ENCODE assay signal across 8 mouse cellular contexts in genomic region chr11:106514446-106514845, GRCm38 (mm10). TPM values are rescaled to one million over a fixed set of nuclear protein-coding genes. Genes with fewer than 3 reads are reported as not detected.
DNase-seq lines count a peak whose midpoint lies in the region; ATAC-seq and TF ChIP-seq lines count a peak whose summit lies in the region.

No protein-coding gene starts in this region.

- H3K4me2 ChIP-seq in heart, embryonic 11.5 days = peak overlapping the region; percentile 16; the same call in 1 of the 2 replicates
- H3K4me2 ChIP-seq in embryonic facial prominence, embryonic 14.5 days (ENCODE audit: low read depth, low read length) = no peak overlapping the region
- no peak overlapping the region for H3K4me2 ChIP-seq in limb, embryonic 12.5 days

- no peak overlapping the region for H3K4me3 ChIP-seq in heart, embryonic 11.5 days (ENCODE audit: low read depth, low read length)
- H3K4me3 ChIP-seq in ES-E14 (ENCODE audit: insufficient read depth in 1 of 2, low read depth in 1 of 2, low read length in 2 of 2, poor library complexity in 1 of 2, severe bottlenecking in 1 of 2) = no peak overlapping the region
- H3K4me3 ChIP-seq in embryonic facial prominence, embryonic 14.5 days (ENCODE audit: low read depth, low read length) = no peak overlapping the region
- H3K4me3 ChIP-seq in limb, embryonic 12.5 days (replicated peaks) = no peak overlapping the region

- WGBS in heart, embryonic 11.5 days (ENCODE audit: insufficient replicate concordance) = 28% methylated on average over 5 of the region's 5 CpGs
- 33% methylated on average over 5 of the region's 5 CpGs for WGBS in embryonic facial prominence, embryonic 14.5 days
- WGBS in limb, embryonic 12.5 days = 37% methylated on average over 5 of the region's 5 CpGs

- H3K27ac ChIP-seq in heart, embryonic 11.5 days (ENCODE audit: low read depth, low read length) = 0 out of 2 replicates have a peak overlapping the region, but pooled peaks have one; percentile 29
- H3K27ac ChIP-seq in ES-E14 (ENCODE audit: insufficient read depth, low read depth, low read length, poor library complexity, severe bottlenecking) = no peak overlapping the region
- H3K27ac ChIP-seq in embryonic facial prominence, embryonic 14.5 days (replicated peaks; ENCODE audit: low read depth, low read length) = no peak overlapping the region
- peak overlapping the region; percentile 17; the same call in 1 of the 2 replicates for H3K27ac ChIP-seq in limb, embryonic 12.5 days

- in situ Hi-C loops in ES-E14 (cut with MboI; ENCODE audit: low sequenced_read_pairs in 2 of 2, unreplicated experiment in 2 of 2) = loop anchor here (10.0 to 25.0 kb wide), 2 partner anchors 223 to 240 kb away; partner anchors contain the start of genes Milr1 (in 1 of the 2) and Pecam1 (in 1 of the 2)

- H3K9ac ChIP-seq in heart, embryonic 11.5 days (ENCODE audit: low read depth, low read length) = no peak overlapping the region
- H3K9ac ChIP-seq in ES-E14 (ENCODE audit: insufficient read depth, low read depth, low read length, poor library complexity, severe bottlenecking) = 0 out of 2 replicates have a peak overlapping the region, but pooled peaks have one; percentile 4
- 0 out of 2 replicates have a peak overlapping the region, but pooled peaks have one; percentile 8 for H3K9ac ChIP-seq in embryonic facial prominence, embryonic 14.5 days (ENCODE audit: low read depth, low read length)
- H3K9ac ChIP-seq in limb, embryonic 12.5 days (replicated peaks) = peak overlapping the region; percentile 23; the same call in 1 of the 2 replicates

- intact Hi-C loops in heart, postnatal 10 days (cut with DNase I) = loop anchor here (5.0 kb wide), 1 partner anchor 228 kb away; no protein-coding TSS in a partner anchor

- peaks cover 20% of the 10 kb centered on the region for H3K4me1 ChIP-seq in heart, embryonic 11.5 days (ENCODE audit: control insufficient read depth, insufficient read depth, low read length)
- peaks cover 0 to 20% of the 10 kb centered on the region in 2 experiments; a peak in 2 of 4 replicates for H3K4me1 ChIP-seq in ES-E14 (ENCODE audit: control insufficient read depth in 2 of 2, insufficient read depth in 2 of 2, low read length in 2 of 2, poor library complexity in 1 of 2)
- H3K4me1 ChIP-seq in embryonic facial prominence, embryonic 14.5 days (ENCODE audit: control insufficient read depth, insufficient read depth, low read length) = peaks cover 17% of the 10 kb centered on the region
- H3K4me1 ChIP-seq in limb, embryonic 12.5 days (replicated peaks) = peaks cover 36% of the 10 kb centered on the region

- 0 out of 2 replicates have a peak, but pooled peaks have one; percentile 52 for ATAC-seq in heart, embryonic 11.5 days (replicated peaks; ENCODE audit: insufficient number of reproducible peaks, low FRiP score, low TSS enrichment)
- no peak for ATAC-seq in embryonic facial prominence, embryonic 14.5 days (ENCODE audit: low read depth)
- ATAC-seq in limb, embryonic 12.5 days (ENCODE audit: insufficient number of reproducible peaks, insufficient read depth, low FRiP score, low TSS enrichment, low read depth) = no peak

- peaks cover 10% of the 10 kb centered on the region for H3K36me3 ChIP-seq in heart, embryonic 11.5 days (ENCODE audit: control insufficient read depth, insufficient read depth, low read length)
- H3K36me3 ChIP-seq in ES-E14 (ENCODE audit: control insufficient read depth, insufficient read depth, low read length, poor library complexity, severe bottlenecking) = peaks cover 9% of the 10 kb centered on the region; the same call in 1 of the 2 replicates
- peaks cover 10% of the 10 kb centered on the region for H3K36me3 ChIP-seq in embryonic facial prominence, embryonic 14.5 days (ENCODE audit: control insufficient read depth, insufficient read depth, low read length)
- peaks cover 16% of the 10 kb centered on the region for H3K36me3 ChIP-seq in limb, embryonic 12.5 days

- H3K27me3 ChIP-seq in heart, embryonic 11.5 days (ENCODE audit: control insufficient read depth, insufficient read depth, low read length) = no peaks in the 10 kb centered on the region; the same call in 1 of the 2 replicates
- no peaks in the 10 kb centered on the region for H3K27me3 ChIP-seq in embryonic facial prominence, embryonic 14.5 days (replicated peaks; ENCODE audit: control insufficient read depth, insufficient read depth, low read length)
- H3K27me3 ChIP-seq in limb, embryonic 12.5 days = no peaks in the 10 kb centered on the region

- no peaks in the 10 kb centered on the region for H3K9me3 ChIP-seq in heart, embryonic 11.5 days (replicated peaks; ENCODE audit: control insufficient read depth, low read length)
- no peaks in the 10 kb centered on the region for H3K9me3 ChIP-seq in ES-E14 (ENCODE audit: control insufficient read depth, insufficient read depth, low read depth, low read length)
- no peaks in the 10 kb centered on the region for H3K9me3 ChIP-seq in embryonic facial prominence, embryonic 14.5 days (ENCODE audit: control insufficient read depth, low read length)
- no peaks in the 10 kb centered on the region for H3K9me3 ChIP-seq in limb, embryonic 12.5 days

- no peak for DNase-seq in heart, postnatal 10 days
- DNase-seq in ES-E14 (ENCODE audit: low read depth, low spot score) = no peak
- DNase-seq in embryonic facial prominence, embryonic 14.5 days (ENCODE audit: low spot score) = no peak
- no peak for DNase-seq in B cell, adult 2 months
- no peak for DNase-seq in cerebellum, adult 8-10 months
- DNase-seq in urinary bladder, adult 18-20 months (ENCODE audit: low spot score in 2 of 2) = no peak

TF ChIP-seq in ES-E14, 5 proteins besides CTCF, POLR2A, EP300 and RAD21:
- no peak for TF ChIP-seq ZC3H11A (IDR thresholded peaks at IDR 0.05; ENCODE audit: borderline replicate concordance, low read depth, low read length)
- no peak for TF ChIP-seq HCFC1 (IDR thresholded peaks at IDR 0.05; ENCODE audit: borderline replicate concordance, insufficient read depth, low read length)
- no peak for TF ChIP-seq MAFK (IDR thresholded peaks at IDR 0.05; ENCODE audit: insufficient read depth, low read depth, low read length)
- TF ChIP-seq ZNF384 (IDR thresholded peaks at IDR 0.05; ENCODE audit: low read depth, low read length) = no peak
- no peak for TF ChIP-seq CHD2 (IDR thresholded peaks at IDR 0.05; ENCODE audit: low read depth, low read length)

RNA-seq across cellular contexts. Expression of gene Ern1, which starts 26.8 kb away (rescaled TPM):
- 3.7 and 4.4 TPM in 2 replicates for polyA plus RNA-seq in heart, embryonic 11.5 days (2014; fragmentation: Nextera tagmentation; extraction: Ambion mirVana)
- 10 to 100 TPM in 1 of 2 experiments, 1 to 10 TPM in 1; 8.9 to 10.5 TPM for total RNA-seq in heart, postnatal 10 days (2021)
- 7.4 and 10.4 TPM in 2 replicates for total RNA-seq in ES-E14 (2012; rRNA removed)
- 5.9 and 7.0 TPM in 2 replicates for polyA plus RNA-seq in embryonic facial prominence, embryonic 14.5 days (2014; fragmentation: Nextera tagmentation; extraction: Ambion mirVana)
- polyA plus RNA-seq in limb, embryonic 12.5 days (2016; fragmentation: Nextera tagmentation; extraction: Ambion mirVana) = 7.9 and 8.3 TPM in 2 replicates

Comparison
In these comparisons a context has a peak if more than half of its experiments do, and no peak if none do; other contexts are left out.
1. H3K27ac ChIP-seq: peak in heart, embryonic 11.5 days (single experiment) and limb, embryonic 12.5 days (single experiment); none in ES-E14 (single experiment) and embryonic facial prominence, embryonic 14.5 days (single experiment).